In the genomic region with DNA sequence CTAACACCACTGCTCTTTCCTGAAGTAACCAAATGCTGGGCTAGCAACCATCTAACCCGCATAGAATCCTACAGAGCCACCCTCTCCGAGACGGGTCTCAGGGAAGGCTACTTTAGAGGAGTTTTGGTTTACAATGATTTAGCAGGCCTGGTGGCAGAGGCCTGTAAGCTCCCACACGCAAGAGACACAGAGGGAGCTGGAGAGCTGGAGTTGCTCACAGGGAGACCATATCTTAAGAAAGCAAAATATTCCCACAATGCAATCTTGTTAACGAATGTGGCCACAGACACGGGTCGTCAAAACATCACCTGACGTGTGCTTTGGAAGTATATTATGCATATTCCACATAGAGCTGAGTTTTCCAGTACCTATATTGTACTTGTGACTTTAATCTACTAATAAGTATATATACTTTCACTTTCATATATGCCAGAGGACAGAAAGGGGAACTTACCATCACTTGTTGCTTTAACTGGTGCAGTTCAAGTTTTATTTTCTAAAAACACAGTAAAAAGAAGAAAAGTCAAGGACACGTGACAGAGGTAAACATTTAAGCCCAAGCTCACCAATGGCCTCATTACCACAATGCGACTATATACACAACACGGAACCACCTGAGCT, we compare ENCODE assay signal across 18 mouse cellular contexts. TPM values are rescaled to one million over a fixed set of nuclear protein-coding genes. Genes with fewer than 3 reads are reported as not detected.
DNase-seq lines count a peak whose midpoint lies in the region; ATAC-seq and TF ChIP-seq lines count a peak whose summit lies in the region.
"Had no signal": no experiment of that assay in that cellular context is flagged by ENCODE, and none has a peak within 500 bp of the region (broad histone marks: within the 10 kb centered on the region; RNA-seq: fewer than 3 reads in every experiment).

No protein-coding gene starts in this region.

- H3K4me3 ChIP-seq in layer of hippocampus, adult 2 months = no peak overlapping the region
- no peak overlapping the region for H3K4me3 ChIP-seq in MEL (ENCODE audit: control insufficient read depth in 1 of 2, insufficient read depth in 1 of 2, low read depth in 2 of 2, low read length in 2 of 2)
- no peak overlapping the region for H3K4me3 ChIP-seq in intestine, embryonic 15.5 days (replicated peaks)
- H3K4me3 ChIP-seq: forebrain, embryonic 13.5 days; heart, embryonic 12.5 days; hindbrain, embryonic 10.5 days; liver, embryonic 13.5 days; neural tube, embryonic 15.5 days had no signal

- TF ChIP-seq RAD21 in MEL (IDR thresholded peaks at IDR 0.05; ENCODE audit: low read depth, low read length) = no peak

- H3K4me1 ChIP-seq in MEL (ENCODE audit: control insufficient read depth in 1 of 2, insufficient read depth in 2 of 2, low read length in 2 of 2) = peaks cover 0 to 2% of the 10 kb centered on the region in 2 experiments; a peak in 1 of 4 replicates
- H3K4me1 ChIP-seq in intestine, embryonic 15.5 days (replicated peaks) = no peaks in the 10 kb centered on the region
- H3K4me1 ChIP-seq: forebrain, embryonic 13.5 days; heart, embryonic 12.5 days; hindbrain, embryonic 10.5 days; liver, embryonic 13.5 days; neural tube, embryonic 15.5 days had no signal

- peak; percentile 49; the same call in 1 of the 2 replicates for ATAC-seq in granulocyte monocyte progenitor cell, adult 5-6 weeks (replicated peaks; ENCODE audit: poor library complexity, severe bottlenecking)
- ATAC-seq in neutrophil, adult 5-6 weeks (ENCODE audit: extremely low read depth, insufficient number of reproducible peaks, low FRiP score, poor library complexity, severe bottlenecking) = peak; percentile 45; the same call in 1 of the 2 replicates
- ATAC-seq in intestine, embryonic 15.5 days = no peak
- ATAC-seq: forebrain, embryonic 13.5 days had no signal

- no peak for TF ChIP-seq EP300 in MEL (IDR thresholded peaks at IDR 0.05; ENCODE audit: low read depth in 1 of 2, low read length in 2 of 2)

- H3K27me3 ChIP-seq in MEL (ENCODE audit: control insufficient read depth in 1 of 2, insufficient read depth in 2 of 2, low read length in 2 of 2) = no peaks in the 10 kb centered on the region
- no peaks in the 10 kb centered on the region for H3K27me3 ChIP-seq in intestine, embryonic 15.5 days (replicated peaks)
- H3K27me3 ChIP-seq: forebrain, embryonic 13.5 days; heart, embryonic 12.5 days; liver, embryonic 13.5 days; neural tube, embryonic 15.5 days had no signal

- 0 out of 2 replicates have a peak, but pooled peaks have one; percentile 8 for TF ChIP-seq CTCF in layer of hippocampus, adult 2 months (conservative IDR thresholded peaks at IDR 0.05)
- no peak for TF ChIP-seq CTCF in MEL (IDR thresholded peaks at IDR 0.05 in 2 of 3, conservative IDR thresholded peaks at IDR 0.05 in 1 of 3; ENCODE audit: control insufficient read depth in 1 of 3, insufficient read depth in 1 of 3, low read depth in 2 of 3, low read length in 3 of 3, poor library complexity in 1 of 3, severe bottlenecking in 1 of 3)

- no peak for DNase-seq in layer of hippocampus, adult 2 months (ENCODE audit: low spot score in 2 of 2)
- no peak for DNase-seq in layer of hippocampus, postnatal 25 days (ENCODE audit: extremely low spot score in 1 of 2, low spot score in 1 of 2)
- DNase-seq in MEL (ENCODE audit: low read depth, low spot score) = peak; percentile 21
- no peak for DNase-seq in testis, postnatal 10 days (ENCODE audit: low spot score)
- DNase-seq: adrenal gland, adult 8-10 months; cerebellum, postnatal 36 days; layer of hippocampus, adult 9-11 months; left cerebral cortex, postnatal 4 days; liver, embryonic 13.5 days; lung, postnatal 36 days; right cerebral cortex, adult 18-20 months had no signal

- no peak overlapping the region for H3K4me2 ChIP-seq in intestine, embryonic 15.5 days (replicated peaks)
- H3K4me2 ChIP-seq: forebrain, embryonic 13.5 days; heart, embryonic 12.5 days; liver, embryonic 13.5 days; neural tube, embryonic 15.5 days had no signal

- no peak overlapping the region for H3K9ac ChIP-seq in MEL (ENCODE audit: control insufficient read depth, low read depth, low read length, poor library complexity, severe bottlenecking)
- H3K9ac ChIP-seq in intestine, embryonic 15.5 days = no peak overlapping the region
- H3K9ac ChIP-seq: forebrain, embryonic 13.5 days; heart, embryonic 12.5 days; liver, embryonic 13.5 days; neural tube, embryonic 15.5 days had no signal

- H3K9me3 ChIP-seq in MEL (replicated peaks; ENCODE audit: insufficient read depth, low read length) = no peaks in the 10 kb centered on the region
- no peaks in the 10 kb centered on the region for H3K9me3 ChIP-seq in intestine, embryonic 15.5 days
- H3K9me3 ChIP-seq: forebrain, embryonic 13.5 days; heart, embryonic 12.5 days; hindbrain, embryonic 10.5 days; liver, embryonic 13.5 days; neural tube, embryonic 15.5 days had no signal

- TF ChIP-seq POLR2A in MEL (IDR thresholded peaks at IDR 0.05; ENCODE audit: control insufficient read depth in 1 of 2, insufficient read depth in 1 of 2, low read depth in 1 of 2, low read length in 2 of 2, poor library complexity in 1 of 2) = no peak

- H3K36me3 ChIP-seq in MEL (ENCODE audit: control insufficient read depth in 1 of 2, insufficient read depth in 2 of 2, low read length in 2 of 2) = peaks cover 2% of the 10 kb centered on the region in 2 experiments; a peak in 2 of 4 replicates
- peaks cover 11% of the 10 kb centered on the region; the same call in 1 of the 2 replicates for H3K36me3 ChIP-seq in intestine, embryonic 15.5 days

- no peaks in the 10 kb centered on the region for H3K79me2 ChIP-seq in MEL (ENCODE audit: control insufficient read depth, insufficient read depth, low read length, poor library complexity)

- WGBS in intestine, embryonic 15.5 days = 87% methylated on average over 11 of the region's 11 CpGs

- no peak overlapping the region for H3K27ac ChIP-seq in layer of hippocampus, adult 2 months
- H3K27ac ChIP-seq in MEL (ENCODE audit: control insufficient read depth, low read depth, low read length) = no peak overlapping the region
- H3K27ac ChIP-seq in intestine, embryonic 15.5 days = no peak overlapping the region
- H3K27ac ChIP-seq: forebrain, embryonic 13.5 days; hindbrain, embryonic 10.5 days; liver, embryonic 13.5 days; neural tube, embryonic 15.5 days had no signal

TF ChIP-seq in MEL, 35 proteins besides CTCF, POLR2A, EP300 and RAD21:
- no peak for TF ChIP-seq E2F4 (IDR thresholded peaks at IDR 0.05; ENCODE audit: borderline replicate concordance, low read depth, low read length)
- no peak for TF ChIP-seq MXI1 (IDR thresholded peaks at IDR 0.05; ENCODE audit: low read depth, low read length)
- TF ChIP-seq MAX (IDR thresholded peaks at IDR 0.05; ENCODE audit: low read length) = no peak
- no peak for TF ChIP-seq CHD2 (IDR thresholded peaks at IDR 0.05; ENCODE audit: low read length)
- TF ChIP-seq ZC3H11A (IDR thresholded peaks at IDR 0.05; ENCODE audit: low read depth, low read length) = no peak
- no peak for TF ChIP-seq BHLHE40 (IDR thresholded peaks at IDR 0.05; ENCODE audit: borderline replicate concordance, low read depth, low read length)
- no peak for TF ChIP-seq TBP (IDR thresholded peaks at IDR 0.05; ENCODE audit: low read depth, low read length)
- TF ChIP-seq MAZ (IDR thresholded peaks at IDR 0.05; ENCODE audit: low read depth, low read length) = no peak
- TF ChIP-seq ZMIZ1 (IDR thresholded peaks at IDR 0.05; ENCODE audit: low read depth, low read length) = no peak
- no peak for TF ChIP-seq MEF2A (IDR thresholded peaks at IDR 0.05; ENCODE audit: extremely low read depth, insufficient replicate concordance, low read depth, low read length, poor library complexity, severe bottlenecking)
- TF ChIP-seq UBTF (IDR thresholded peaks at IDR 0.05; ENCODE audit: borderline replicate concordance, insufficient read depth, low read depth, low read length) = no peak
- no peak for TF ChIP-seq MYC (IDR thresholded peaks at IDR 0.05; ENCODE audit: low read depth, low read length)
- TF ChIP-seq TAL1 (IDR thresholded peaks at IDR 0.05; ENCODE audit: low read length) = no peak
- TF ChIP-seq NELFE (IDR thresholded peaks at IDR 0.05; ENCODE audit: low read depth, low read length) = no peak

RNA-seq across cellular contexts. Expression of gene Mcur1, which starts 10.8 kb away (rescaled TPM):
- total RNA-seq in layer of hippocampus, adult 2 months (2021) = 10 to 100 TPM; 20.6 to 25.6 TPM
- 10 to 100 TPM; 19.2 to 22.5 TPM for total RNA-seq in layer of hippocampus, postnatal 25 days (2021)
- 7.6 and 8.4 TPM in 2 replicates for total RNA-seq in MEL (2012; rRNA removed)
- 10 to 100 TPM in 1 of 2 experiments, not detected in 1; 19.7 TPM for polyA plus RNA-seq in MEL (2012; ENCODE audit: insufficient read depth in 1 of 2, insufficient read length in 2 of 2, low read depth in 1 of 2, low replicate concordance in 2 of 2, missing spikeins in 1 of 2)
- 17.1 and 19.3 TPM in 2 replicates for total RNA-seq in granulocyte monocyte progenitor cell, adult 5-6 weeks (2014; fragmentation: Nextera tagmentation)
- 12.4 TPM in 2 replicates for total RNA-seq in granulocyte monocyte progenitor cell, adult 5-6 weeks (2017)
- total RNA-seq in neutrophil, adult 5-6 weeks (2017) = 24.2 and 32.5 TPM in 2 replicates
- 11.0 TPM in 2 replicates for polyA plus RNA-seq in intestine, embryonic 15.5 days (2015; fragmentation: Nextera tagmentation; extraction: Ambion mirVana)
